Mouse (Mus musculus) urinary bladder, adult 18-20 months (tissue): ENCODE measurements around the gene Sntg2.
A peak's percentile ranks its signal among the peaks of the same experiment; 100 is the strongest.

ENCODE experiments used
- DNase-seq, 2 experiments: peaks; one replicate each; pipeline ENCODE4 v3.0.0; 2022; ENCODE audit warnings: low spot score in 2 of 2, mixed read lengths in 2 of 2

The Sntg2 gene

DNA sequence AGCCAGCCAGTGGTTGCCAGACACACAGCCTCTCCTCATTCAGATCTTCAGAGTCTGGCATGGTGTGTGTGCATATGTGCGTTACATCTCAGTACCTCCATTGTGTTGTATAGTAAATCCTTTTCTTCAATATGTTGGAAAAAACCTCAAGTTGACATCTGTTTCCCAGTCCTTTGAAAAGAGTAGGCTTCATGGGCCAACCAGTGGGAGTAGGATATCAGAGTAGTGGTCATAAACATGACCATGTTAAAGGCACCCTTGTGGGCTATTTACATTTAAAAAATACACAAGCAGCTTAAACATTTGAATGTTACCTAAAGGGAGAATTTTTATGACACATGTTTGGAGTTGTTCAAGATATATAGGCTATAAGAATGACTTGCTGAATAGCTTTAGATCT lies 170.4 kb downstream of the Sntg2 start:
- DNase-seq, result no peak

DNA sequence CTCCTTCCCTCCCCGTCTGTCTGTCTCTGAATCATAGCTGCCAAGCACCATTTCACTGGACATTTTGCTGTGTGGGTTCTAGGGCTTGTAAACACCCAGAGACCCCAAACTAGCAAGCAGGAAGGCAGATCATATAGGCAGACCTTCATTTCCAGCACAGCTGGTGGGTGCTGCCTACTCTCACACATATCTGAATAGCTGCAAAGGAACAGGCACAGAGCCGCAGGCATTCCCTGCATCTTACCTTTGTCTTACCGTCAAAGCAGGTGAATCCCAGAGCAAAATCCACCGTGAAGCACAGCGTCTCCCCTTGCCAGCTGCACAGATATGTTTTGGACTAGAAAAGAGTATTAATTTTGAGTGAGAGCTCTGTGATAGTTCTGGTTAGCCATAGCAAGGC lies 172.1 kb downstream of the Sntg2 start:
- no peak for DNase-seq

DNA sequence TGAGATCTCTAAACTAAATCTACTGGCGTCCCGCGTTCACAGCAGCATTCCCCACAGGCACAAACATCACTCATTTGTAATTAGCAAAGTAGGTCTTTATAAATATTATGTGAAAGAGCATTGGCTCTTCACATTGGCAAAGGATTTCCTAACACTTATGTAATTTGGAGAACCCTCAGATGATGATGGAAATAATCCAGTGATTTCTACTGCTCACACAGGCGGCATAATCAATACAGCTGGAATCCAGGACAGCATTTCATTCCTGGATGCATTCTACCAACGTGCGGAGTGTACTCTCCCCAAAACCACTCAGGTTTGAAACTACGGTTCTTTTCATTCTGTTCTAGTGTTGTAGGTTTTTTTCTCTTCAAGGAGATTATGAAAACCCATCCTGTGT lies 172.6 kb downstream of the Sntg2 start:
- no peak for DNase-seq

DNA sequence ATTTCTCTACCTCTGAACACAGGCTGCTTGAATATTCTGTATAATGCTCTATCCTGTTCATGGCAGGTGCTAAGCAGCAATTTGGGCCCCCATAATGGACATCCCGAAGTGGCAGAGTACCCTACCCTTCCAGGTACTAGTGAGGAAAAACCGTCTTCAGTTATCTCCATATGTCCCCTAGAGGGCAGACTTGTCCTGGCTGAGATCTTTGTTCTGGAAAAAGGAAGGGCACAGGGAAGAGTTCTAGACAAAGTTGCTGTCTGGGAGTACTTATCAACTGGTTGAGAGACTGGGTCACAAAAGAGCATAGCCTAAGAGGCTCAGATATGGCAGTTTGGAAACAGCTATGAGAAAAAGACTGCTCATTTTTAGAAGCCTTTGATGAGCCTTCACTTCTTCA lies 173.4 kb downstream of the Sntg2 start:
- no peak for DNase-seq

DNA sequence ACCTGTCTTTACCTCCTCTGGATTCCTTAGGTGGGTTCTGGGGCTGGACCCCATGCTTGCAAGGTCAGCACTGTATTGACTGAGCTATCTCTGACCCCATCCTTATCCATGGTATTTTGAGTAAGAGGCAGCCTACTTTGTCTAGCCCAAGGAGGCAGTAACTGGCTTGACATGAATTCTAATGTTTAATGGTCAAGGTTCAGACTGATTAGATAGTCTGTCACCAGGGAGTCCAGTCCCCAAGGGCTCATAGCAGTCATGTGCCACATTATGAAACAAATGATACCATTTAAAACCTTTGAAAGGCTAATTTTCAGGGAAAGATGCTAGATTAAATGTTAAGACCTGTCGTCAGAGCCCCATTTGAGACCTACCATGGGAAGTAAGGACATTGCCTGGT lies 174.9 kb downstream of the Sntg2 start:
- DNase-seq, result no peak

DNA sequence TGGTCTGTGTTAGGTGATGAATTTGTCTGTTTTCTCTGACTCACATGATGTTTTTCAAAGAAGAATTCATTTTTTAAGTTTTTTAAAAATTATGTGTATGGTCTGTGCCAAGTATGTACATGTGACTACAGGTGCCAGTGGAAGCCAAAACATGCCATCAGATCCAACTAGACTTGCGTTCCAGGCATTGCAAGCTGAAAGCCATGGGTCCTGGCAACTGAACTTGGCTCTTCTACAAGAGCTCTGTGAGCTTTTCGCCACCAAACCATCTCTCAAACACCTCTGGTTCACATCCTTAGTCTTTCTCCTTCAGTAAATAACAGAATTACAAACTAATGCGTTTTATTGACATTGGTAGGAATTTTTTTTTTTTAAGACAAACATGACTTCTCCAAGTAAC lies 191.5 kb downstream of the Sntg2 start:
- DNase-seq, result no peak

DNA sequence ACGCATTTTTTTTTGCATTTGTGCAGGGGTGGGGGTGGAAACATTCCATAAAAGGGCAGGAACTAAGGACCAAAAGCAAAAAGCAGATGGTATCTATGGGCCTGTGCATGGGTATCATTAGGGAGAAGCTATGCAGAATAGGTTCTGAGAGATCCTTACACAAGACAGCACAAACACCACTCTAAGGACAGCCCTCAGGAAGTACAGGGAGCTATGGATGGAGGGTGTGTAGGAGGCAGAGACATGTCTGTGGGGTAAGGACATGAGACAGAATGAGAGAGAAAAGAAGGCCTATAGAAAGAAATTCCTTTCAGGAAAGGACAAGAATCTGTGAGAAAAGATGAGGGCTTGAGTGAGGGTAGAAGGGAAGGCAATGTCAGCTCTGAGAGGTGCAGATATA lies 193.6 kb downstream of the Sntg2 start:
- DNase-seq, result no peak

DNA sequence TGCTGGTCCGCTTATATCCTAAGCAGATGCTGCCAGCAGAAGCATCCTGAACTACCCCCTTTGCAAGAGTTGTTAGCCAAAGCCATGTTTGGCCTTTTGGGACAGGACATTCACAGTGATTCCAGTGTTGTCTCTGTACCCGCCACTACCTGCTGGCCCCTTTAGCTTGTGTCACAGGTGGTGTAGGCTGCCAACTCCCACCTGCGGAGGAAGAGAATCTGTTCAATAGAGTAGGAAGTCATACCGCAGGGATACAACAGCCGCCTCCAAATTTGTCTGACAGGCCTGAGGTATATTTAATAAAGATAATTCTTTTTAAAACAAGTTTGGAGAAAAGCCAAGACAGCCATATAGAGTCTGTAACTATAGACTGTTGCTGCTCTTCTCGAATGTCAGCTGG lies 195.2 kb downstream of the Sntg2 start:
- DNase-seq, result no peak

DNA sequence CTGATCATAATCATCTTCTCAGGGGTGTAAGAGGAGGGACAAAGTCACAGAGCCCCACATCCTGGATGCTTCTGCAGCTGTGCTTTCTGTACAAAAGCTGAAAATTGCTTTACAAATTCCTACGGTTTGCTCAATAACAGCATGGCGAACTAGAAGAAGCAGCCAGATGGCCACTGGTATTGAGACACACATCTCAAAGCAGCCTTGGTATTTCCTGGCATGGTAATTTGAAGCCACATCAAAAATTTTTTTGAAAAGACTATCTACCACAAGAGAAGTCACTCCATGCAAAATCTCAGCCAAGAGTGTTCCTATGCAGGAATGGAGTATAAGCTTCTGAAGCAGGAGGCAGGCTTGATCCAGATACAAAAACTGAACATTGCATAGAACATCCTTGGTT lies 195.6 kb downstream of the Sntg2 start:
- no peak for DNase-seq

DNA sequence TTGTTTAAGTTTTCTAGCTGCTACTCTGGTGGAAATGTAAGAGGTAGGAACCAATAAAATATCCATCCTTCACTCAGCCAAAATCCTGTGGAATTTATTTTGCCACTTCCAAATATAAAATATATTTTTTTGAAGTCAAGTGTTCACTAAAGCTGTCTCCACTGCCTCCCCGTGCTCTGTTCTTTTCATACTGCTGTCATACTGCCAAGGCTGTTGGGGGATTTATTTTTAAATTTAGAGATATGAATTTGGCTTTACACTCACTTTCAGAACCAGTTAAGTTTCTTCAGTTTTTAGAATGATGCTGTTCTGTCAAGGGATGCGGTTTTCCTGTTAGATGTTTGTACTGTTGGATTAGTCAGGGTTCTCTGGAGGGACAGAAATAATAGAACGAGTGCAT lies 204.7 kb downstream of the Sntg2 start:
- DNase-seq, result no peak

DNA sequence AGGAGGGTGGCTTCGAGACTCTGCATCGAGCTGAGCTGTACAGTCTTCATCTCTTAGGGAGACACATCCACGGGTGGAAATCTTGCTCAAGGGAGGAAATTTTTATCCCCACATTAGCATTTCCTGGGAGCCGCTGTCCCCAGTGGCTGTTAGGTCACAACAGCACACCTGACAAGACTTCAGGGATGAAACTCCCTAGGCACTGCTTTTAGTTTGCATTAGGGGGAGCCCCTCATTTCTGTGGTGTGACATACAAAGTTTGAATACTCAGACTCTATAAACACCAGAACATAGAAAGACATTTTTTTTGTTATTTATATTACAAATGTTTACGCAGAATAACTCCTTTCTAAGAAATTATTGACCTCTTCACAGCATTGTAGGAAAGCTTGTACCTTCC lies 208.6 kb downstream of the Sntg2 start:
- no peak for DNase-seq

DNA sequence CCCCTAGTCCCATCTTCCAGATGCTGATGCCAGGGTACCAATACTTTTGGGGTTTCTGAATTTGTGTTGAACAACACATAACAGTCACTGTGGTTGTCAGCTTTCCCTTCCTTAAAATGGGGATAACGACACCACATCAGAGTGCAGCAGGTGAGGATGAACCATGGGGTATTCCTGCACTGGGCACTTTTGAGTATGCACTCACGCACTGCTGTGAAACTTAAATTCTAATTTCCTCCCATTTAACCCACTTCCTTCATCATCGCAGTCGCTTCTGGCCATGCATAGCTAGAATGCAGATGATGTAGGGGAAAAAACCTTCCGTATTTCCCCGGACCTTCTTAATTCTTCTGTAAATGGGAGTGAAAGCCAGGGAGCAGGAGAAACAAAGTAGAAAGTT lies 209.2 kb downstream of the Sntg2 start:
- no peak for DNase-seq

DNA sequence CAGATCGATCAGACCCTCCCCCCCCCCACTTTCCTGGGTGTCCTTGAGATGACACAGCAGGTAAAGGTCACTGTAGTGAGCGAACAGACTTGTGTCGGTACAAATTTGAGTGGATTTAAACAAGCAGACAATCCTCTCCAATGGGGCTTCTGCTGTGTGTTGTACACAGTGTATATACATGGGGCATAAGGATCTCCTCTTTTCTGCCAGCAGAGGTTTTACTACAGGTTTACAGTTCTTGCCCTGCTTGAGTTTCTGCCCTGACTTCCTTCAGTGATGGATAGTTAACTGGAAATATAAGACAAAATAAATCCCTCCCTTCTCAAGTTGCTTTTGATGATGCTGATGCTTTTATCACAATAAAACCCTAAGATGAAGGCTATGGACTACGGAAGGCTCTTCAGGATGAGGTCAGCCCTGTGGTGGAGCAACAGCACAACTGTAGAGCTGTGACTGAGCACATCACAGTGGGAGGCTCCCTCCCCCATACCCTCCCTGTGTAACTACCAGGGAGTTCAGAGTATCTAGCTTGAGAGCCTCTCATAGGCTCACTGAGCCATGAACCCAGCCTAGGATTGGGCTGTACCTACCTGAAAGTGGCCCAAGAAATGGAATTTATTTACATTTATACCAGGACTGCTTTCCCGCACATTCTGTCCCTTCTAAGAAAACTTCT lies 211.3 kb downstream of the Sntg2 start:
- no peak for DNase-seq

DNA sequence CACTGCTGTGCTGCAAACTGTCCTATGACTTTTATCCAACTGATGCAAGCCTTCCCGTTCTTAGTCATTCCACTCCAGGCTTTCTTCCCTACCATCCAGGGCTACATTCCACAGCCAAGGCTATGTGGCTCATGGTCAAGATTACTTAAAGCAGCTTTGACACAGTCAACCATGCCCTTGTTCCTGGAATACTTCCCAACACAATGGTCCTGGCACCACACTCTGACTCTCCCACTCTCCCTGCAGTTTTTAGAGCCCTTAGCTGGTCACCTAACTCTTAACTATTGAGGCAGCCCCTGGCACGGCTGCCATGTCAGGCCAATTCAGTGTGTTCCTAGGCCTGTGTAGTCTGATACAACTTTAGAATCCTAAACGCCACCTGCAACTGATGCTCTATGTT lies 212.7 kb downstream of the Sntg2 start:
- DNase-seq, result no peak

DNA sequence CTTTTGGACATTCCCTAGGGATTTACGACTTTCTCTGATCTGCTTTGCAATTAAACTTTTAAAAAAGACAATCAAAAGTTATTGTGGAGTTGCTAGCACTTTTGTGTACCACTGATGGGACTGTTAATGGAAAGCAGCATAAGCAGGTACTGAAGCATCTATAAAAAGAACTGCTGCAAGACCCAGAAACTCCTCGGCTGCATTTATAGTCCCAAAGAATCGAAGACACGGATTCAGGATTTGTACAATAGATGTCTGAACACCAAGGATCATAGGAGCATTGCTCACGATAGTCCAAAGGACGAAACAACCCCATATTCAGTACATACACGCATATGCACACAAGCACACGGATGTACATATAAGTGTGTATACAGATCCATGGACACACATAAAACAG lies 213.4 kb downstream of the Sntg2 start:
- no peak for DNase-seq

DNA sequence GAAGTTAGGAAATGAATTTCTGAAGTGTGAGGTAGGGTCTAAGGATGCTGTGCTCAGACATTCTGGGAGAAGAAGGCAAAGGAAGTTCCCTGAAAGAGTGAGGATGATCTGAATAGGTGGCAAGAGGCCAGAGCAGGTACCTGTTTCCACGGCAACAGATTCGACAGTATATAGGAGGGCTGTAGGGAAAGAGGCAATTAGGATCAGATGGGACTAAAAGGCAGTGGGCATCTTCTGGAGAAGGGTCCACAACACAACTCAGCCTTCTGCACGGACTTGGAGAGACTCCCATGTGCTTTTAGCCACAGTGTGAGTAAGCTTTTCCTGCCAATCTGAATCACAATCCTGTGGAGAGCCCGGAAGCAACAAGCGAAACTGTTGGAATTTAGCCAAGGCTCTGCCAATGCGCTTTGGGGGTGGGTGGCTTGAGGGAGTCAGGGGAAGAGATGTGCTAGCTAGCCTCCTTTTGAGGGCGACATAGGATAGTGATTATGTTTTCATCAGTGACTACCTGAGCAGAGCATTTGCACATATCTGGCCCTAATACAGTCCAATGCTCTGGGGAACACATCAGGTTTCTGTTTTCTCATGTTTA lies 219.0 kb downstream of the Sntg2 start:
- DNase-seq, result no peak

DNA sequence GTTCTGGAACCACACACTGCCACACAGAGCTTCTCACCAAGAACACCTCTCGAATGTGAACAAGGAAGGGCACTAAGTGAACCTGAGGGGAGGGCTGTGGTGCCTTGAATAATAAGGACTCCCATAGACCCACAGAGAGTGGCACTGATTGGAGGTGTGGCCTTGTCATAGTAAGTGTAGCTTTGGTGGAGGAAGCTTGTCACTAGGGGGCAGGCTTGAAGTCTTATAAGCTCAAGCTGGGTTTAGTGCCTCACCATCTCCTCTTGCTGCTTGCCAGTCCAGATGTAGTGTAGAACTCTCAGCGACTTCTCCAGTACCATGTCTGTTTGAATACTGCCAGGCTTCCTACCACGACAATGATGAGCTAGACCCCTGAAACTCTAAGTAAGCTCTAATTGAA lies 231.1 kb downstream of the Sntg2 start:
- DNase-seq, result no peak

DNA sequence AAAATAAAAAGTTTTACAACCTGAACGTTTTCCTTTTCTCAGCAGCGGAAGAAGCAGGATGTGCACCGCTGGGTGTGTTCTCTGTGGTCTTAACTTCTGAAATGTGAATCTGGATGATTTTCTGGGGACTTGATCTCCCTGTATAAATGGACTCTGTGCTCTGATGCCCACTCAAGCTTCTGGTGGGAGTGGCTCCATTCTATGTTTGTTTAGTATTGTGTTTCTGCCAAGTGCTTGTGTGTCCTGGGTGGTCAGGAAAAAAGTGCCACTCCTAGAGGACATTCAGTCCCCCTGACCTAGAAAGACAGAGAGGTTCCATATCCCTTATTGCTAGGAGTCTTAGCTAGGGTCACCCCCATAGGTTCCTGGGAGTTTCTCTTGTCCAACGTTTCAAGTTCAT lies 240.7 kb downstream of the Sntg2 start, which contains the start of gene Tpo:
TSS of gene Tpo (minus strand) at position 101 of the 400 bp plus-strand sequence.
- DNase-seq, result no peak

DNA sequence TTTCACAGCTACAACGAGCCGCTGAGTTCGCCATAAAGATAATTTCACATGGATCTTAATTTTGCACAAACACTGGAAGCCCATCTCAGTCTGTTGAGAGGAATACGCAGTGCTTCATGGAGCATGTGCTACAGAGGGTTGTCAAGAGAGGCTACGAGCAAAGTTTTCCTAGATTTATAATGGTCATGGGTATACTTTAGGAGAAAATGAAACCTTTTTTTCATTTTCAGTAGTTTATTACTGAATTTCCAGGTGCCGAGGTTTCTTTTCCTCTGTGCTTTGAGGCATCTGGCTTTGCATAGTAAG lies 243.8 kb downstream of the Sntg2 start:
- DNase-seq, result no peak

DNA sequence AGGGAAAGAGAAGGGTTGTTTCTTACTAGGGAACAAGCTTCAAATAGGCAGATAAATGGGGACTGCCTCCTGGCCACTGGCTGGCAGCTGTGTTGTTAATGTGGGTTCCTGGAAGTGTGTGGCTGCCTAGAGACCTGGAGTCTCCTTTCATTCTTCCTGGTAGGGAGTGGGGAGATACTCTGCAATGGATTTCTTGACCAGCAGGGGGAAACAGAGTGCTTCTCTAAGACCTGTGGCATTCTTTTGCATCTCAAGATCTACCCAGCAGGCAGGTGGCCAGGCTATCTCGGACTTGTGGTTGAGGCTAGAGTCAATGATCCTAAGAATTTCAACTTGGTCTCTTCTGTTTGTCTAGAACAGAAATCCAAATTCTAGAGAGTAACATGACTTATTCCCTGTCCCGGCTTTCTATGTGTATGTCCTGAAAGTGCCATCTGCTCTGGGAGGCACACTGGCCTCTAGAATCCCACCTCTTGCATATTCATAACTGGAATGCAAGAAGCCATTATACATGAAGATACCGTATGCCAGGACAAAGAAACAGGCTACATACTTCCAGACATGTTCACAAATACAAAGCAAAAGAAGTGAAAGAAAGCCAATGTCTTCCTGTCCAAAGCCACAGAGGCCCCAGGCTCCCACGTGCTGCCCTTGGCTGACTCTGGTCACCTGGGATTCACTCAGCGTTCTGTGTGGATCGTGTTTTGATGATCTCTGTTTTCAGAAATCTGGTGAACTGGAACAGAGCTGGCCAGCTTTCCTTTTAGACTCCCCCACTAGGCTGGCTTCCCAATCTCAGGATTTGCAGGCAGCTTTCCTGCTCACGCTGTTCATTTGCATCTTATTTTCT lies 244.4 kb downstream of the Sntg2 start:
- peak; percentile 22 to 23 for DNase-seq
